Mouse (Mus musculus): ENCODE measurements around the gene Zmynd19.

DNA sequence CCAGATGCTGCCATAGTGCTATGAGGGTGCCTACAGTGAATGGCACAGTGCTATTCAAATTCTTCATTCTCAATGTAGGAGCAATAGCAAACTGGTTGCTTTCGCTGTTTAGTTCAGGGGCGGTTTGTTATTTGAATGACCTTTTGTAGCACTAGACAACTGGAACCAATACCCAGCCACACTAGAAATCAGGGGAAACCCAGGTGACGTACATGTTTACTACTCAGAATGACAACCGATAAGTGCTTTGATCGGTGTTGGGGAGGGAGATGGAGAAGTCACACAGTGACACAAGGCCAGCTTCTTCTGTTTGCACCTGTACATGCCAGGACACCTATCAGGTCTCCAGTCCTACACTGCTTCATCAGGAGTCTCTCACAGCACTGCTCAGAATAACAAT is 20.0 kb upstream of the Zmynd19 start:
- TF ChIP-seq POLR2A (IDR thresholded peaks at IDR 0.05; ENCODE audit: low read depth, low read length): no peak
- TF ChIP-seq CTCF (IDR thresholded peaks at IDR 0.05; ENCODE audit: extremely low read depth, insufficient read length, insufficient replicate concordance, low read depth, low read length): no peak

Measured in small intestine, adult 2 months (tissue).